Mouse (Mus musculus) urinary bladder, postnatal 4 days (tissue): ENCODE measurements around the gene 9130213A22Rik.
"Not testable (repeated sequence)": the region's sequence is repeated elsewhere in the genome, so short reads cannot be mapped to it uniquely, and the experiment has no call there.

Experiments
- DNase-seq, 2 experiments: peaks; one replicate each; pipeline ENCODE4 v3.0.0; 2021 to 2022; ENCODE audit warnings: low spot score in 2 of 2

The 9130213A22Rik gene

DNA sequence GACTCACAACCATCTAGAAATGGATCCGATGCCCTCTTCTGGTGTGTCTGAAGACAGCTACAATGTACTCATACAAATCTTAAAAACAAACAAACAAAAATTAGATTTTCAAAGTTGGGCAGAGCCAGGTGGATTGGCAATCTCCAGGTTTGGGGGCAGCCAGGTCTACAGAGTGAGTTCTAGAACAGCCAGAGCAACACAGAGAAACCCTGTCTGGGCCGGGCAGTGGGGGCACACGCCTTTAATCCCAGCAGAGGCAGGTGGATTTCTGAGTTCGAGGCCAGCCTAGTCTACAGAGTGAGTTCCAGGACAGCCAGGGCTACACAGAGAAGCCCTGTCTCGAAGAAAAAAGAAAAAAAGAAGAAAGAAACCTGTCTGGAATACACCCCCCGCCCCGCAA, 28.5 kb downstream of the 9130213A22Rik start:
- not testable (repeated sequence) for DNase-seq

DNA sequence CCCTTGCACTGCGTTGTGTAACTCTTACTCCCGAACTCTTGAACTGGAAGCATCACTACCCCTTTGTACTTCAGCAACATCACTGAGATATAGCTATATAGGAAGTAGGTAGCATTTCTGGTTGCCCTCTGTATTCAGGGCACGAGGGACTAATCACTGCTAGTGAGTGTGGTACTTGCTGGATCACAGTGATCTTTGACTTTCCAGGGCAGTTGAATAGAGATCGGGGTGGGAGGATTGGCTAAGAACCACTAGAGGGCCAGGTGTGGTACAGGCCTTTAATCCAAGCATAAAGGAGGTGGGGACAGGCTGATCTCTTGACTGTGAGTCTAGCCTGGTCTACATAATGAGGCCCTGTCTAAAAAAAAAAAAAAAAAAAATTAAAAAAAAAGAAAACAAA, 29.5 kb downstream of the 9130213A22Rik start:
- no peak for DNase-seq

DNA sequence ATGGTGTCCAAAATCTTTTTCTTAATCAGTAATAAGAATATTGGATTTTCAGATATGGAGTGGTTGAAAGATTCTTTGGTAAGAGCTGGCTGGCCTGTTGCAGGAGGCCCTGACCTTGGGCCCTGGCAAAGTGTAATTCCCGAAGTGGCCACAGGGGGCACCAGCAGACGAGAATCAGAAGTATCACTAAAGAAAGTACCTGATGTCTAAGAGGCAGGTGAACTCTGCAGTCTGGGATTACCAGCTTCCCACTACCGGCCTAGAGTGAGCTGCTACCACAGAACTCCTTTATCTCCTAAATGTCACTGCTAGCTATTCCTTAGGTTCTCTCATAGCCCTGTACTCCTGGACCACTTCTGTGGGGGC, 30.0 kb downstream of the 9130213A22Rik start:
- peak; percentile 66 to 89 for DNase-seq

DNA sequence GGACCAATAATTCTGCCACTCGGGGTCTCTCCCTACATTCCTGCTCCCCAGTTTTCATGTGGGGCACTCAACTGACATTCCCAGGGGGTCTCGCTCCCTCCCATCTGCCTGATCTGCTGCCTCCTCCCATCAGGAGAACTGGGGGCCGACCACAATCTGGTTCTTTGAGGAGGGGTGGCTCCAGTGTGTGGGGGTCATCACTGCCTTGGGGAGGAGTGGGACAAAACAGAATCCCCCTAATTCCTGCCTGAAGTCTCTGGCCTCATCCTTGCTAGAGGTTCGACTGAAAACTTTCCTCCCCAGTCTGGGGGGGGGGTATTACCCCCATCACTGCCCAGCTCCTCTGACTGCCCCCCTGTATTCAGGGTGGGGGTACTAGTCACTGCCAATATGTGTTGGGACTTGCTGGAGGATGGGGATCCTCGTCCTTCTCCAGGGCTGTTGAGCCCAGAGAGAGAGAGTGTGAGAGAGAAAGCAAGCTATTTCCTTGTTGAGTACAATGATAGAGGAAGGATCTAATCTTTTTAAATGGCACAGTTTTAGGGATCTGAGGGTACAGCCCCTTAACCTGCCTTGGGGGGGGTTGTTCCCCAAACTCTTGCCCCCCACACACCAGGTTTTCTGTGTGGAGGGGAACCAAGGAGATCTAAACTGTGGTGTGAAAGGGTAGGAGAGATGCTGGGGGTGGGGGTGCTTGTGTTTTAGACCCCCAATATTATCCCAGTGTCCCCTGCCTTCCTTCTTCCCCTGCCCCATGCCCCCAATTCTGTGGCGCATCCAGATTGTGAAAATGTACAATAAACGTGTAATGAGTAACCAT, 30.6 kb downstream of the 9130213A22Rik start:
- no peak for DNase-seq

DNA sequence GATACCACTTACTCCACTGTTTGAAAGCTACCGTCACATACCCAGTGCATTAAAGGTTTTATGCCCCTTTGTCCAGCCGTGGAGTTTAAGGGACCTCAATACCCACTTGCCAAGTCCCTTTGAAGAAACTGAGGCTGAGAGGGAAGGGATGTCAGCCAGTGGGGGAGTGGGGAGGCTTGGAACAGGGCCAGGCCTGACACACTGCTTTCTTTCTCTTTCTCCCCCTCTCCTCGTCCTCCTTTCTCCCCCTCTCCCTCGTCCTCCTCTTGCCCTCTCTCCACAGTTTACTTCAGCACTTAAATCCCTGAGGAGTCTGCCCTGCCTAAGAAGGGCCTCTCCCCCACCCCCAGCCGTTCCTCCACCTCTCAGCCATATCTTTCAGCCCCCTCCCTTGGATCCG, 32.0 kb downstream of the 9130213A22Rik start:
- no peak for DNase-seq

DNA sequence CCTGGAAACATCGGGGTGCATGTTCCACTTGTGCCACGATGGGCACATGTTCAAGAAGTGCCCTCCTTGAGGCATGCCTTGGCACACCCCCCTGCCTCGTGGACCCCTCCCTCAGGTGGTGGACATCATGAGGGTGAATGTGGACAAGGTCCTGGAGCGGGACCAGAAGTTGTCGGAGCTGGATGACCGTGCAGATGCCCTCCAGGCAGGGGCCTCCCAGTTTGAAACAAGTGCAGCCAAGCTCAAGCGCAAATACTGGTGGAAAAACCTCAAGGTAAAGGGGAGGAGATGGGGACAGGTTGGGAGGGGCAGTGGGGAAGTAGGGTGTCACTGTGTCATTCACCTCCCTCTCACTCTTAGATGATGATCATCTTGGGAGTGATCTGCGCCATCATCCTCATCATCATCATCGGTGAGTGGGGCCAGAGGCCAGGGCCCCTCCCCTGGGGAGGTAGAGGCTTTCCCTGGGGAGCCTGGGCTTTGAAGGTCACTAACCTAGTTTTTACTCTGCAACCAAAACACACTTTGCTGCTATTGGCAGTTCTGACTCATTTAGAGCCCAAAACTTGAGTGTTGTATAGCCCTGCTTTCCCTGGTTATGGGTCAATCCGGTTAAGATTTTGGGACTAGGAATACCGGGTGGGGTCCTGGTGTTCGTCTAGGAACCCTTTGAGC, 32.6 kb downstream of the 9130213A22Rik start:
- DNase-seq = no peak

DNA sequence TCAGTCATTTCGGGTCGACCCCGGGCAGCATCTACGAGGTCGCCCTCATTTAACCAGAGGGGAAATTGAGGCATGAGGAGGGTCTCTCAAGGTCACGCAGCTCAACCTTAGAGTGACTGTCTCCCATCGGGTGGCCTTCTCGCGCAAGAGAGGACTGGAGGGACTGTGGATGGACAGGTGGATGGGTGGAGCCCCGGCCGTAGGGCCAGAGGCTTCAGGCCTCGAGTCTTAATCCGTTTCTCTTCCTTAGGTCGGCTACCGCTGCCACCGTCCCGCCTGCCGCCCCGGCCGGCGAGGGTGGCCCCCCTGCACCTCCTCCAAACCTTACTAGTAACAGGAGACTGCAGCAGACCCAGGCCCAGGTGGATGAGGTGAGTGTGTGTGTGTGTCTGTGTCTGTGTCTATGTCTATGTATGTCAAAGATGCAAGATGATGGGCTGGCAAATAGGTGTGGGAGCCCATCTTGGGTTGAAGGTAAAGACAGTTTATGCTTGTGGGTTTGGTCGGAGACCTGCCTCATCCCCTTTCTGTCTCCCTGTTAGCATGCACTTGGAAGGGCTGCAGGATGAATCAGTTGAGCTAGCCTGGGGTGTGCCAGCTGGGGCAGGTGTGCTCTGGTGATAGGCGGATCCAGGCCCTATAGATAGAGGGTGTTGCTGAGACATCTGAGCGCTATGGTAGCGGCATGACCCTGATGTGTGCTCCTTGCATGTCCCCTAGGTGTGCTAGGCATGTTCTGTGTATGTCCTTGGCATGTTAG, 33.4 kb downstream of the 9130213A22Rik start:
- no peak for DNase-seq

DNA sequence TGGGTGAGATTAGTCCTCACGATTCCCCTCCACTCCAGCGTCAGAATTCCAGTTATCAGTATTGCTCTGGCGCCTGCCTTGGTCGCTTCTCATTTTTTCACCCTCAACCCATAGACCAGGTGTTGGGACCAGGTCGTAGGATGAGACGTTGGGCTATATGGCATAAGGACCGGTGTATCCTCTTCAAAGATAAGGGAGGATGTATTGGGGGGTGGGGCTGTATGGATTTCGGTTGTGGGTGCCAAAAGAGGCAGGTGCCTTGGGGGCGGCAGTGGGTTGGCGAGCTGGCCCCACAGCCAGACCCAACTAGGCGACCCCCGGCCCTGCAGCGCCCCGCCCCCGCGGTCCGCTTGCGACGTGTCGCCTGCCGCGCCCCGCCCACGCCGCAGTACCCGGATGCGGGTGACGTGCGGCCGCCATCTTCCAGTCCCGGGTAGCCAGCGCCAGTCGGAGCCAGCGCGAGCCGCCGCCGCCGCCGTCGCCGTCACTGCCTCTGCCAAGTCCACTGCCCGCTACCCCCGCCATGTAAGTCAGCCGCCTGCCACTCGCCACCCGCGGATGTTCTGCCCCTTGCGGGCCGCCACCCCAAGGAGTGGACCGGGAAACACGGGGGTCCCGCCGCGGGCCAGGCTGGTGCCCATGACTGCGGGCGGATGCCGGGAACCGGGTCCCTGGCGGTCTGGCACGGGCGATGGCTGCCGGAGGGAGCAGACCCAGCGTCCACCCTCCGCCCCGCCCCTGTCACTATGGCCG, 34.1 kb downstream of the 9130213A22Rik start, which contains the start of gene Vamp2:
Vamp2 (plus strand) TSS at position 388 of the 753 bp plus-strand sequence.
- peak; percentile 85 to 90 for DNase-seq

DNA sequence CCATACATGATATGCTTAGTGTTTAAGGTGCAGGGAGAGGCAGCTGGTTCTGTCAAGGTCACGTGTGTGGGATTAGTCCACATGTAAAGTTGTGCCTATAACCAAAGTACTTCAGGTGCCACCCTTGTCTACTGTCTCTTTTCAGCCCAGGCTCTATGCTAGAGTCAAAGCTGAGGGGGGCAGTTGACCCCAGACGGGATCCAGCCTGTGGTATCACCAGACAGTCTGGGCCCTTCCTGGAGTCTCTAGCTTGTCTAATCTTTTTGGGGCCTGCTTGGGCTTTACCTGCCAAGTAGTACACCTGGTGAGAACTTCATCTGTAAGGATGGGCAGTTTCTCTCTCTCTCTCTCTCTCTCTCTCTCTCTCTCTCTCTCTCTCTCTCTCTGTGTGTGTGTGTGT, 34.8 kb downstream of the 9130213A22Rik start:
- no peak for DNase-seq

DNA sequence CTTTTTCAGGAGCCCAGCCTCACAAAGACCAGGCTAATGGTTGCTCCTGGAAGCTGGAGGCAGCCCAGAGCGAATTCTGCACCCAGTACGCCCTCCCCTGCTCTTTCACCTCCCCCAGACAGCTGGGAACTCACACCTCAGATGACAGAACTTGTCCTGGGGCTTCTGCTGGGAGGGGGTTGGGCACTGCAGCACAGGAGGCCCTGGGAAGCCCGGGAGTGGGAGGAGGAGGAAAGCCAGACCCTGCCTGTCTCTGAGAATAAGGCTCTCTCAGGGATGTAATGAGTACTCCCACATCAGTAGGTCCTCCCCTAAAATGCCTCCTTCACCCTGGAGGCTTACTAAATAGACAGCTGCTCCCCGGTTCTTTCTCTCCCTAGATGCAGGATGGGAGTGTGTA, 35.3 kb downstream of the 9130213A22Rik start:
- peak in 1 of 2 experiments; percentile 63 for DNase-seq

DNA sequence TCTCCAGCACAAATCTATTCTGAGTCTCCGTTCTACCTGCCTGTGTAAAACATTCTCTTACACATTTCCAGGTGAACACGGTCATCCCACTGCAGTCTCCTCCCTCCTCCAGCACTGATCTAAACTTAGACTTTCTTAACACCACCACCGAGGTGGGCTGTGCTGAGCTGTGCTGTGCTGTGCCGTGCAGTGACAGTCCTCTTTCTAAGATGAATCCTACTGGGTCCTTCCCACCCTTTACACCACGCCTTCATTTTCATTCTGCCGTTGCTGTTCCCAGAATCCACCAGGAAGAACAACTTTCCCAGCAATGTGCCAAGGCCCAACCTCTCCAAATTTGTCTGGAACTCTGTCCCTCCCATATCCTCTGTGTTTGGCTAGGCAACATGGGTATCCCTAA, 36.0 kb downstream of the 9130213A22Rik start:
- DNase-seq = no peak

DNA sequence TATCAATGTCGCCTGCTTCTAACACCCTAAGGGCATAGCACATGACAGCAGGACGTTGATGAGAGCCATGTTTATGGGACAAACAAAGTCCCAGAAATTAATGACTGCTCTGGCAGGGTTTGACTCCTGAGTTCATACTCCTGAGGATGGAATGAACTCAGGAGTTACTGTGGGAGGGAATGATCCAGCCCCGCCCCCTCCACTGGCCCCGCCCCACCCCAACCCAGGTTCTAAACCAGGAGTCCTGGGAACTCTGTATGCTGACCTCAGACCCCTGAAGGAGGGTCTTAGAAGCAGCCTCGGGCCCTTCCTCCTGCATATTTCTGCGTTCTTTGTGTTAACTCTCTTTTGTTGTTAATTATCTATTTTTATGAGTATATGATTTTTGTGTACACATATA, 36.8 kb downstream of the 9130213A22Rik start:
- no peak for DNase-seq

DNA sequence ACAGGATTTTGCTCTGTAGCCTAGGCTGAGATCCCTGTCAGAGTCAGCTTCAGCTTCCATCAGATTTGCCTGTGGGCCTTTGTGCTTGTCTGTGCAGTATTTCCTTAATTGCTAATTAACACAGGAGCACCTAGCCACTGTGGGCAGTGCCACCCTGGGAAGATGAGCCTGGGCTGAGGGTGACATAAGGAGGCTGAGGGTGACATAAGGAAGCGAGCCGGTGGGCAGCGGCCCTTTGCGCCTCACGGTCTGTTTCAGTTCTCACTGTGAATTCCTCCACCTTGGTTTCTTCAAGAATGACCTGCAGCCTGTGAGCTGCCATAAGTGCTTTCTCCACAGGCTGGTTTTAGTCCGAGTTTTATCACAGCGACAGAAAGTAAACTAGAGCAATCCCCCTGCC, 40.8 kb downstream of the 9130213A22Rik start:
- DNase-seq = no peak

DNA sequence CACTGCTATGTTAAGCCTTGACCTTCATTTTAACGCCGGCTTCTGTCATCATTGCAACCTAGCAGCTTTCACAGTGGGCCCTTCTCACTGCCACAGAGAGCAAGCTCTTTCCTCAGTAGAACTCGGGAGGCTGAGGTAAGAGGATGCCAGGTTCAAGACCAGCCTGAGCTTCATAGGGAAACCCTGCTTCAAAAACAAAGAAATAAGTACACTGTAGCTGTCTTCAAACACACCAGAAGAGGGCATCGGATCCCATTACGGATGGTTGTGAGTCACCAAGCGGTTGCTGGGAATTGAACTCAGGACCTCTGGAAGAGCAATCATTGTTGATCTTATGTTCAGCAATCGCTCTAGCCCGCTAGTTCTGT, 41.5 kb downstream of the 9130213A22Rik start:
- DNase-seq = no peak

DNA sequence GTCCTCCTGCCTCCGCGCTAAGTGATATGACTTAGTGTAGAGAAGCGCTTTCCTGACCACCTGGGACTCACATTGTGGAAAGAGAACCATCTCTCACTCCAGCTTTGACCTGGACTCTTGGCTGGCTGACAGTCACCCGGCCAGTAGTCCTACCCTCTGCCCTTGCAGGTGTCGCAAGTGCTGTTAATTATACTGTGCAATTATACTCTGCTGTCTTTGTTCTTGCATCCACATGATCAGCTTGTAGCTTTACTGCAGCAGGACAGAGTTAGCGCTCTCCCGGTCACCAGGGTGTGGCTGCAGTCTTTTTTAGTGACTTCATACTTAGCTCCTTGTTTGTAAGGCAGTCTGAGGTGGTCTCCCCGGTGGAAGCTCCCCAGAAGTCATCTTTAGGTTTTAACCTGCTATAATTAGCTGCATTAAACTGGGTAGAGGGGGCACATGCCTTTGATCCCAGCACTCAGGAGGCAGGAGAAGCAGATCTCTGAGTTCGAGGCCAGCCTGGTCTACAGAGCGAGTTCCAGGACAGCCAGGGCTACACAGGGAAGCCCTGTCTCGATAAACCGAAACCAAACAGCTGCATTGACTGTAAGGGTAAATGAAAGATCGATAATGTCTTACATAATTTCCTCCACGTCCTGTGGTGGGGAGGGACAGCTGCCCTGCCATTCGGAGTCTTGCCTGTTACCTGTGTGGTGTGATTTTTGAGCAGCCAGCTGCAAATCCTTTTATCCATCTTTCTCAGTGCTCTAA, 42.1 kb downstream of the 9130213A22Rik start:
- peak in 1 of 2 experiments; percentile 14 for DNase-seq

DNA sequence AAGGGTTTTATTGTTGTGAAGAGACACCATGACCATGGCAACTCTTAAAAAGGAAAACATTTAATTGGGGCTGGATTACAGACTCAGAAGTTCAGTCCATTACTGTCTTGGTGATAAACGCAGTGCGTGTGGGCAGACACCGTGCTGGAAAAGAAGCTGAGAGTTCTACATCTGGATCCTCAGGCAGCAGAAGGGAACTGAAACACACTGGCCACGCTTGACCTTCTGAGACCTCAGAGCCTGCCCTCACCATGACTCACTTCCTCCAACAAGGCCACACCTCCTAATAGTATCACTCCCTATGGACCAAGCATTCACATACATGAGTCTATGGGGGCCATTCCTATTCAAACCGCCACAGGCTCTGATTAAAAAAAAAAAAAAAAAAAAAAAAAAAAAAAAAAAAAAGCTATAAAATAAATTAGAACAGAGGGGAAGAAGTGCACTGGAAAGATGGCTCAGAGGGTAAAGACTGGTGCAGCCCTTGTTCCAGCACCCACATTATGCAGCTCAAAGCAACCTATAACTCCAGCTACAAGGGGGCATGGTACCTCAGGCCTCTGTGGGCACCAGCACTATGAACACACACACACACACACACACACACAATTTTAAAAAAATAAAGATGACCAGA, 43.5 kb downstream of the 9130213A22Rik start:
- no peak for DNase-seq

DNA sequence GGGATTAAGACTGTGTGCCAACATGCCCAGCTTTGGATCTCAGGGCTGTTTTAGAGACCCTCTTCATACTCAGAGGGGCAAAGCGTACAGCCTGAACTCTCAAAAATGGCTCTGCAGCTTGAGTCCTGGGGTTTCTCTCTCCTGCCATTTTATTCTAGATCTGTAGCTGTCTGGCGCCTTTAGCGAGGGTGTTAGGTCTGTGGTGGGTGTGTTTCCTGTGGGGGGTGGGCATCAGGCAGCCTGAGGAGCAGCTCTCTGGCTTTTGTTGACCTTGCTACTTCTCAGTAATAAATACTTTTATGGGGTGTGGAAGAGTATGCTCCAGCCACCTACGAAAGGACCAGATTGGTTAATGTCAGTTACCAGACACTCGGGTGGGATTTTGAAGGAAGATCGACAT, 44.3 kb downstream of the 9130213A22Rik start:
- DNase-seq = no peak

DNA sequence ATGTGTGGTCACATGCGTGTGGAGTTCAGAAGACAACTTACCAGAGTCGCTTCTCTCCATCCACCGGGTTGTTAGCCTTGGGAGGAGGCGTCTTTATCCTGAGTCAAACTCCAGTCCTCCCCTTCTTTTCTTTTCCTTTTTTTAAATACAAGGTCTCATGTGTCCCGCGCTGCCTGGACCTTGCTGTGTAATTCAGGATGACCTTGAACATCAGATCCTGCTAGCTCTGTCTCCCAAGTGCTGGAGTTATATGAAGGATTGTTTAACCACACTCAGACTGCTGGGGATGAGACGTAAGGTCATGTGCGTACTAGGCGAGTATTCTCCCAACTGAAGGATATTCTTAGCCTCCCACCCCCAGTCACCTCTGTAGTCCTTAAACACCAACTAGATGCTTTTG, 45.1 kb downstream of the 9130213A22Rik start:
- DNase-seq = no peak

DNA sequence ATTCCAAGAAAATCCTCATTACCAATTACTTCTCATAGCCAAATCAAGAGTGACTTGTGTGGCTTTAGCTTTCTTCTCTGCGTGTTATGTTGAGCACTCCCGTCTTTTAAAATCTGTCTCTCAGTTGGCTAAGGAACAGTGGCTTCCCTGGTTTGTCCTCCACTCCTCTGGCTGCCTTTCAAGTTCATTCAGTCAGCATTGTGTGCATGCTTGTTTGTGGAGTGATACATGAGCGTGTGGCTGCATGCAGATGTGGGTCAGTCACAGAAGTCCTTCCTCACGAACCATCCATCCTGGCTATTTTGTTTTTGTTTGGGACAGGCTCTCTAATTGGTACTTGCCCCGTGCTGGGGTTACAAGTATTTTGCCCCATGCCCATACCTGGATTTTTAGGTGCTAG, 45.8 kb downstream of the 9130213A22Rik start:
- no peak for DNase-seq

DNA sequence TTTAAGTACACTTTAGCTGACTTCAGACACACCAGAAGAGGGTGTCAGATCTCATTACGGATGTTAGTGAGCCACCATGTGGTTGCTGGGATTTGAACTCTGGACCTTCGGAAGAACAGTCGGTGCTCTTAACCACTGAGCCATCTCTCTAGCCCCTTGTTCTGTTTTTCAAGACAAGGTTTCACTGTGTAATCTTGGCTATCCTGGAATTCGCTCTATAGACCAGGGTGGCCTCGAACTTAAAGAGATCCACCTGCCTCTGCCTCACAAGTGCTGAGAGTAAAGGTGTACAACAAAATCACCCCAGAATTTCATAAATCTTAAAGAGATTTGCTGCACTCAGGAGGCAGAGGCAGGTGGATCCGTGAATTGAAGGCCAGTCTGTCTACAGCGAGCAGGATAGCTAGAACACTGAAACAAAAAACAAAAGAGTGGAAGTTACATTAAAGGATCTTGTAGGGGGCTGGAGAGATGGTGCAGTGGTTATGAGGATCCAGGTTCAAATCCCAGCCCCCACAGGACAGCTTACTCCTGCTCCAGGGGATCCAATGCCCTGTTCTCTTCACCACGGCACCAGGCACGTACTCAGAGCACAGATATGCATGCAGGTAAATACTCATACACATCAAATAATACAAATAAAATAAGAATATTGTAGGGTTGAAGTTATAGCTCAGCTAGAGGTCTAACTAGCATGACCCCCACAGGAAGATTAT, 46.5 kb downstream of the 9130213A22Rik start:
- no peak for DNase-seq
